Mouse (Mus musculus) left cerebral cortex, adult 18-20 months (tissue): ENCODE results near the gene Wscd2. TPM values are rescaled to one million over a fixed set of nuclear protein-coding genes. Genes with fewer than 3 reads are reported as not detected.
"Not testable (repeated sequence)": the region's sequence is repeated elsewhere in the genome, so short reads cannot be mapped to it uniquely, and the experiment has no call there.

Source experiments
- DNase-seq, 2 experiments: peaks; one replicate each; pipeline ENCODE4 v3.0.0; 2021 to 2022; ENCODE audit warnings: low spot score in 2 of 2, mixed read lengths in 1 of 2
- total RNA-seq, 2 experiments: library from RNA; stranded (reverse); gene quantifications; 2 replicates each; pipeline ENCODE4 v1.2.3; 2021

Wscd2 gene
- total RNA-seq, 2 experiments from 2014 or later, result 53.0 to 56.5 TPM

DNA sequence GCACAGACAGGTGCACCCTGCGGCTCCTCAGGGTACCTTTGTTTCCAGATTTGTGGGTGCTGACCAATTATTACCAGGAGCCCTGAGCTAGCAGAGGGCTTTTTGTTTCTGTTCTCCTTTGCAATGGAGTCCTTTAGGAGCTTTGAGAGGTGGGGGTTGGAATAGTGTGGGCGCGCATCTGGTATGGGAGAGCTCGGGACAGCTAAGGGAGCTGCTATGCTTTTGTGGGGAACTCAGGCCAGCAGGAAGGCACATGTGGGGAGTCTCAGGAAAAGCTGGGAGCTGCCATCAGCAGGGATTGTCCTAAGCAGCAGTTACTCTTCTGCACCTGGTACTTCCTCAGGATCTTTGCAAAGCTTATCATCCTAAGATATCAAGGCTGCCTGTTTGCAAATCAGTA is 89.0 kb downstream of the Wscd2 start:
- no peak for DNase-seq

DNA sequence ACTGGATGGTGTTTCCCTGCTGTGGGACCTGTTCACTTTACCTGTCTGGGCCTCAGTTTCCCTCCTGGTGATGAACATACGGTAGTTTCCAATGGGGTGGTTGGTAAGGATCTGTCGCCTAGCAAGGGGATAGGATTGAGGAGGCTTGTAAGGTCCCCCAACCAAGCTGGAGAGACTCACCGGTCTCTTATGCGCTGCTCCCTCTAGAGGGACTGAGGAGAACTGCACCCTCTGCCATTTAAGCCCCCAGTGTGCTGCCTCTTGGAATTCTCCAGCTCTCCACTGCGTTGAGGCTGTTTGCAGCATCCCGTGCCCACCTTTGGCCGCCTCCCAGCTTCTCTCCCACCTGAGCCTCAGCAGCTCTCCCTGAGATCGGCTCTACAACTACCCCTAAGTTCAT is 90.1 kb downstream of the Wscd2 start:
- no peak for DNase-seq

DNA sequence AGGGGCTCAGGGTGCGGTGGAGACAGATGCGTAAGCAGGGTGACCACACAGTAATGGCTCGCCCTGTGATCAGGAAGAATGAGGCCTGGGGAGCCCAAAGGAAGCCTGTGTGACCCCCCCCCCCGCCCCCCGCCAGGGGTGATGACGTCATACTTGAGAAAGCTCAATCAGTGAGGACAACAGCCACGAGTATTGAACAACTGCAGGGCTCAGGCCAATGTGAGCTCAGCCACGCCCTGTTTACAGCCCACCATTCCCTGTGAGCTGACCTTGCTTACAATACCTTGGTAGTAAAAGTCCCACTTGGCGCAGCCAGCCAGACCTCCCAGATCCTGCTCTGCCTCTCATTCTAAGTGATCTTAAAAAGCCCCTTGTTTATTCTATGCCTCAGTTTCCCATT is 90.7 kb downstream of the Wscd2 start:
- no peak for DNase-seq

DNA sequence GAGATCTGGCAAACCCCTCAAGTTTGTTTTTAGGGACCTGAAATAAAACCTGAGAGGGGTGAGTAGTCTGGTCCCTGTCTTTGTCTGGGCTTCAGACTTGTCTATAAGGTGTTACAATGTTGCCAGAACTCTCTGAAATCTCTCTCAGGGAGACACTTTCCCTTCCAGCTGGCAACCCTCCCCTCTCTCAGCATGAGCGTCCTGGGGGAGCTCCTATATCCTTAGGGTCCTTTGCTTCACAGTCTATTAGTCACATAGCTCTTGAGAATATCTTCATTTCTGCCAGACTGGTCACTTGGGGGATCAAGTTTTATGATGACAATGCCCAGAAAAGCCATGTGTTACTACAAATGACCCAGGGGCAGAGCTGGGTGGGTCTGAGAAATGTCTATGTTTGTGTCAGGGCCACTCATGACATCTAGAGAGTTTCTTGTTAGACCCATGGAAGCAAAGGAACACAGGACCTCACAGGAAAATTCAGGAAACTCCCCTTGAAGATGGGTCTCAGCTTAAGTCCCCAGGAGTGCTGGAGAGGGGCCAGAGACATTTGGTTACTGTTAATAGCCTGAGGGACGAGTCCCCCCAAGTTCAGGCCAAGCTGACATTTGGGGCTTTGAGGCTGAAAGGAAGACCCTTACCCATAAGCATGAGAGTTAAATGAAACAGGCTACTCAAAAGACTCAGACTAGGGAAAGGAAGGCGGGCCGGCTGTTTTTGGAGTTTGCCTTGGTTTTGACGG is 93.5 kb downstream of the Wscd2 start:
- DNase-seq, result no peak

DNA sequence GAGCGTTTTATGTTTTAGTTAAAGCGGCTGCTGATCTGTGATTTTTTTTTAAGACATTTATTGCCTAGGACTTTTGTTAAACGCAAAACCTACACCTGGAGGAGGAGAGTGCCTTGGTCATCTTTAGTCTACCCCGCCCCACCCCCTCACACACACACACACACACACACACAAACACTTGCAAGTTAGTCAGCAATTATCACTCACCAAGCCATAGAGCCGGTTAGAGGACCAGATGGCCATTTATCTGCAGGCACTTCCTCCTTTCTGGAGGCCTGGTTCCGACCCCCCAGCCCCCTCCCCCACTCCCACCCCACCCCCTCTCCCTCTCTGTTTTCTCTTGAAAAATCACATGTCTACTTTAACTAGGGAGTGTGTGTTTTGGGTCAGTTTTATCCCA is 94.3 kb downstream of the Wscd2 start:
- DNase-seq, result no peak

DNA sequence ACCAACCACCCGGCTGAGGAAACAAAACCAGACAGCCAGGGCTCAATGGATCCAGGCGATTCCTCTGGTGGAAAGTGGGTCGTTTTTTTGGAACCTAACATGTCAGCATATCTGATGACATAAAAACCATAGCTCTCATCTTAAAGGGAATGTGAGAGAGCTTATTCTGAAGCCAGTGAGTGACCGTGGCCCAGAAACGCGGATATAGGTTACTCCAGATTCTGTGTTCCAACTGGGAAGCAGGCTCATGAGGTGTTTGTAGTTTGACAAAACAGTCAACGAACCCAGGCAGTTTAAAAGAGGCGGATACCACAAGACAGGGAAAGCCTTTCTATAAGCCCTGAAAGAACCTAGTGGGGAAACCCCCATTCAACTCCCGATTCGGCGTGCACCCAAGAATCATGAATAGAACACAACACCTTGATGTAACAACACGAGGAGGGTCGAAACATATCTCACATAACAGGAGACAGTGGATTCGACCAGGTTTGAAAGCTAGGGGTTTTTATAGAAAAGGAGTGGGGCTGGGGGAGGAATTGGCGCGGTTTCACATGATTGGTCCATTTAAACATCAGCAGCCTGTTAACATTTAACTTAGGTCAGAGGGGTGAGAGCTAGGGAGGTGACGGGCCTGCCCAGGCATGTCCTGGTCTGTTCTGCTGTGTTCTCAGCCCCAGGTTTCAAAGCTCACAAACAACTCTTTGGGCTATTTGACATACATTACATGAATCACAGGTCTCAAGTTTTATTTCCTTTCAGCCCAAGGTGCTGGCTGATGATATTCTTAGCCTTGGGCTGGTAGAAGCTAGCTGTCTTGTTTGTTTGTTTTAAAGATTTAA is 95.7 kb downstream of the Wscd2 start:
- not testable (repeated sequence) for DNase-seq

DNA sequence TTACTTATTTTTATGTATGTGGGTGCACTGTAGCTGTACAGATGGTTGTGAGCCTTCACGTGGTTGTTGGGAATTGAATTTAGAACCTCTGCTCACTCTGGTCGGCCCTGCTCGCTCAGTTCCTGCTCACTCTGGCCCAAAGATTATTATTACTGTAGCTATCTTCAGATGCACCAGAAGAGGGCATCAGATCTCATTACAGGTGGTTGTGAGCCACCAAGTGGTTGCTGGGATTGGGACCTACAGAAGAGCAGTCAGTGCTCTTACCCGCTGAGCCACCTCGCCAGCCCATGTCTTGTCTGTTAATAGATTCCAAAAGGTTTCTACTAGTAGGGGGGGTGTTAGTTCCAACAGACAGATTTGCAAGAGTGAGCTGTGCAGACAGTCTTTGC is 96.3 kb downstream of the Wscd2 start:
- not testable (repeated sequence) for DNase-seq

DNA sequence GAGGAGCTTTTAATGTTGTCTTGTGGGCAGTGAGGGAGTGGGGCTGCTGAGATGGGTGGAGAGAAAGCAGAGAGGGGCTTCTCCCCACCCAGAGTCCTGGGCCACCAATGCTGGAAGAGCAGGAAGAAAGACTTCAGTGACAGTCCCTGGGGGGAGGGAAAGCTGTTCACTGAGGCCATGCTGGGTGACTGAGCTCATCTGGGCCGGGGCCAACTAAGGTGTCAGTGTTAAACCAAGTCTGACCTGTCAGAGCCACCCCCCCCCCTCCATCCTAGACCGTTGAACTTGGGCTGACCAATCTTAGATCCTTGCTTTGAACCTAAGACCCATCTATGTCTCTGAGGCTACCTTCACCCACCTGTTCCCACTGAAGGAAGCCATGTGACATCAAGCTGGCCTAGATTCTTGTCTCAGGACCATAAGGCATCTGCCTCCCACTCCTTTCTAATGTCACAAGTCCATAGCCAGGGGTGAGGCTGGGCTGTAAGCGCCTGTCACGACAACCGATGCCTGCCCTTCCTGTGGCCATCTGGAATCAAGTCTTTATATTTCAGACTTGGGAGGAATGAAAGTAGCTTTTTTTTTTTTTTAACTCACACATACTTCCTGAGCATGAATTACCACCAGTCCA is 100.0 kb downstream of the Wscd2 start:
- DNase-seq, result no peak

DNA sequence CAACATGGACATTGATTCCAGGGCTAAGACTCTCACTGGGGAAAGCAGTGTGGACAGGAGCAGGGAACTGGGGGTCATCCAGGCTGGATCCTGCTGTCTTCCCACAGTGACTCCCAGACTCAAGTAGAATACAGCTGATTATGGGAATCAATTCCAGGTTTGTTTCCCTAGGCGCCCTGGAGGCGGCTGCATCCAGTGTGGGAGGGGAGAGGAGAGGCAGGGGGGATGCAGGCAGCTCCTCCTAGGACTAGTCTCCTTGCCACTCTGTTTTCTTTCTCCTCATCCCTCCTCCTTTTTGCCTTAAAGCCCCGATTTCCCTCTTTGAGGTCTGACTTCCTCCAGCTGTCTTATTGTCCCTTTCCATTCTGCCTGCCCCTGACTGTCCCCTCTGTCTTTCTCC is 101.0 kb downstream of the Wscd2 start:
- DNase-seq, result peak in 1 of 2 experiments; percentile 50

DNA sequence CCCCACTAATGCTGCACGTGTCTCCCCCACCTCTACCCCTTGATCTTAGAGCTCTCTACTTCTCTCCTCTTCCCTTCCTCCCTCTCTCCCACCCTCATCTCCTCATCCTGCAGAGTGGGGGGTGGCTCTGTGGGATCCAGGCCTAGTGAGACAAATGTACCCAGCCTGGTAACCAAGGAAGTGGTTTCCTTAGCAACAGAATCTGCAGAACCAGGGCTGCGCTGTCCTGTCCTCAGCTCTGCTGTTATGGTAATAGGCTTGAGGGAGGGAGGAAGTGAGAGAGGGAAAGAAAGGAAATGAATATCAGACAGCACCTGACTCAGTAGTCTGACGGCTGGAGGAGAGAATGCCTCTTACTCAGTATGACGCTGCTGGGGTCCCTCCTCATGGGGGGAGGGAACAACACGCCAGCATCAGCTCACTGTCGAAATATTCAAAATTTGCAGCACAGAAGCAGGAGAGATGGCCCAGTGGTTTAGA is 101.7 kb downstream of the Wscd2 start:
- peak; percentile 70 to 81 for DNase-seq

DNA sequence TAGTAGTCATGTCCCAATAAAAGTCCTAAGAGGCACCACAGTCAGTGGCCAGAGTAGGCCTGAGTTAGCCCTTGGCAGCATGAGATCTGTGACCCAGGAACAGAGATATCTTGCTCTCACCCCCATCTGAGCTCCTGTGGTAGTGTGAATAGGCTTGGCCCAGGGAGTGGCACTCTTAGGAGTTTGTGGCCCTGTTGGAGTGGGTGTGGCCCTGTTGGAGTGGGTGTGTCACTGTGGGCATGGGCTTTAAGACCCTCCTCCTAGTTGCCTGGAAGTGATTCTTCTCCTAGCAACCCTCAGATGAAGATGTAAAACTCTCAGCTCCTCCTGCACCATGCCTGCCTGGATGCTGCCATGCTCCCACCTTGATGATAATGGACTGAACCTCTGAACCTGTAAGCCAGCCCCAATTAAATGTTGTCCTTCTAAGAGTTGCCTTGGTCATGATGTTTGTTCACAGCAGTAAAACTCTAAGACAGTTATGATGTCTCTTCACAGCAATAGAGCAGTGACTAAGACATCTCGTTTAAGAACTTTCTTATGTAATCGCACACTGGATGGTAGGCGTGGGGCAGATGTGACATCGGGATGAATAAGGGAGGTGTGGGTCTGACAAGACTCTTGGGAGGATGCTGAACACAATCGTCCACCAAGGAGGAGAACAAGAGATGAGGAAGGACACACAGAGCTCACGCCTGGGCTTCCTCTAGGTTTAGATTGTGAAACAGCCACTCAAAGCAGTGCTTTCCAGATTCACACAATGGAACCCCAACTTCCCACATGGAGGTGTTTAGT is 104.0 kb downstream of the Wscd2 start:
- DNase-seq, result peak; percentile 57 to 73

DNA sequence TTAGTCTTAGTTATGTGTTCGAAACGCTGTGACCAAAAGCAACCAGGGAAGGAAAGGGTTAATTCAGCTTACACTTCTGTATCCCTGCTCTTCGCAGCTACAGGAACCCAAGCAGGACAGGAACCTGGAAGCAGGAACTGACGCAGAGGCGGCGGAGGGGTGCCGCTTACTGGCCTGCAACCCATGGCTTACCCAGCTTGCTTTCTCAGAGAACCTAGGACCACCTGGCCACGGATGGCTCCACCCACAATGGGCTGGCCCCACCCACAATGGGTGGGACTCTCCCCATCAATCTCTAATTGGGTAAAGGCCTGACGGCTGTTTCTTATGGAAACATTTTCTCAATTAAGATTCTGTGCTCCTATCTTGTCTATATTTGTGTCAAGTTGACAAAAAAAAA is 106.1 kb downstream of the Wscd2 start:
- no peak for DNase-seq

DNA sequence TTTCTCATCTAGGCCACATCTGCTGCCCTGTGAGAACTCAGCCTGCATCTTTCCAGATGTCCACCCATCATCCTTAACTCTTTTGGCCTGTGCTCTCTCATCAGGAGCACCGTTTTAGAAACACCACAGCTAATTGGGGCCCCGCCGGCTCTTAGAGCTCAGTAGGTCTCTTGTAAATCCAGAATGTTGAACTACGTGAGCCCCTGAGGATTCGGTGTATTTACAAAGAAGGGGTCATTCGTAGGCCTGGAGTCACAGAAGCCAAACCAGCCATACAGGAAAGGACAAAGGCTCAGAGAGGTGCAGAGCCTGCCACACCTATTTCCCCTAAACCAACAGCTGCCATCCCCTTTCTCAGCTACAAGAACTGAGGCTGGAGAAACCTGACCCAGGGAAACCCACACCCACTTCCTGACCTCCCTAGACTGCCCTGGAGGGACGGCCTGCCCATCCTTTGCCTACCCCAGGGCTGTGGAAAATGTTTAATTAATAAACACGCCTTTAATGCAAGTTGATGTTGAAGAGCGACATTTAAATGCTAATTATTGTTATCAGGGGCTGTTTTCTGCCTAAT is 106.7 kb downstream of the Wscd2 start:
- no peak for DNase-seq

DNA sequence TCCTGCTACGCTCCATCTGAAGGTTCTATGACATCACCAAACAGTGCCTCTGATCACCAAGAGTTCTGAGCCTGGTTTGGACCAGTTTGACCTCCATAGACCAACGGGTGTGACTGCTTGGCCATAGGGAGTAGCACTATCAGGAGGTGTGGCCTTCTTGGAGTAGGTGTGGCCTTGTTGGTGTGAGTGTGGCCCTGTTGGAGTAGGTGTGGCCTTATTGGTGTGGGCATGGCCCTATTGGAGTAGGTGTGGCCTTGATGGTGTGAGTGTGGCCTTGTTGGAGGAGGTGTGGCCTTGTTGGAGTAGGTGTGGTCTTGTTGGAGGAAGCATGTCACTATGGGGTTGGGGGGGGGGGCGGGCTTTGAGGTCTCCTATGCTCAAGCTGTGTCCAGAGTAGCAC is 110.0 kb downstream of the Wscd2 start:
- DNase-seq, result no peak

DNA sequence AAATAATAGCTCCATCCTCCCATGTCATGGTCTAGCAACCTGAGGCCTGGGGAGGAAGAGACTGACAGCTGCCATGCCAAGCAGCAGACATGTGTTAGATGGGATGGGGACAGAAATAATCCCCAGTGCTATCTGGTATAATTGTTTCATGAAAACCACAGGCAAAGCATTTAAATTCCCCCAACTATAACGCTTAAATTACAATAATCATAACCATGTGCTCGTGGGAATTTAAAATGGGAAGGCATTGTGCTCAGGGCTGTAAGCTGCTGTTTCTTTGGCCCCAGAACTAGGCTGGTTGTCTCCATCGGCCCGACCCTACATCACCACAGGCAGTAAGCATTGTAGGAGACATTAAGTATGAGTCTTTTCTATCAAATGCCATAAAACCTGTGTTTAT is 110.7 kb downstream of the Wscd2 start:
- no peak for DNase-seq

DNA sequence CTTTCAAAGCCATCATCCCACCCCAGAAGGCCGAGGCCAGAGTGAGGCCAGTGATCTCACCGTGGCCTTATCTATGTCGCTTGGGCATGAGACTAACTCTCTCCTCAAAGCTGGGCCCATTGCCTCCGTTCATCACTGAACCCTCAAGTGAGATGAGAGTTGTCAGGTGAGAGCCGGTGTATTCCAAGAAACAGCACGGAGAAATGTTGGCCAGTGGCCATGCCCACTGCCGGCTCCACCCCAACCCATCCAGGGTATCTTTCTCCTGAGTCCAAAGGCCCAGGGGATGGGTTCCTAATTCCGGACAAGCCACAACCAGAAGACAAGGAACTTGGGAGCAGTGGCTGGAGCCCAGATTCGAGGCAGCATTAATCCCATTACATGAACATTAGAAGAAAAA is 113.3 kb downstream of the Wscd2 start:
- DNase-seq, result no peak

DNA sequence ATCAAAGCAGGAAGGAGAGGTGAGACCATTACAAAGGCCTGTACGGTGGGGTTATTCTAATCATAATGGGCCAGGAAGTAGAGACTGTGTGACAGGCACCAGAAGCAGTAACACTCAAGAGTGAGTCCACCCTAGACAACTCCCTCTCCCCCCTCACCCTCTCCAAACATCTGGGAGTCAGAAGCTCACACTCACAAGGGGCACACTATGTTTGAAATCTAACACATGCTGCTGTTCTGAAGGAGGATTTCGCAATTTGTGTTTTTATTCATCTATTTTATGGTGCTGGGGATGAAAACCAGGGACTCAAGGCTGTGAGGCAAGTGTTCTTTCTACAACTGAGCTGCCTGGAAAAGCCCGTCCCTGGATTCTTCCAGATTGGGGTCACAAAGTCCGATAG is 114.6 kb downstream of the Wscd2 start:
- no peak for DNase-seq

DNA sequence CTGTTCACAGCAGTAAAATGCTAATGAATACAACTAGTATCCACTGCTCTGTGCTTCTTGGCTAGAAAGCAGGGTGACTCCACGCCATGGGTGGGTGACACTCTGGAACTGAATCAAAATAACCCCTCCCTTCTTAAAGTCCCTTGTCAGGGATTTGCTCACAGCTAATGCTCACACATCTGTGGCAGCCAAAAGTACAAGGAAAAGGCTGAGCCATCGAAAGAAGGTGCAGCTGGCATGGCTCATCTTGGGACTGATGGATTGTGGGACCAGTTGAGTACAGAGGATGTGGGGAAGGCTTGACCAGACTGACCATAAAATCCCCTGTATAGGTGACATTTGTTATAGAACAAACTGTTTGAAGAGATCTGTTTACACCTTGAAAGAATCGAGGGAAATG is 116.0 kb downstream of the Wscd2 start:
- DNase-seq, result no peak

DNA sequence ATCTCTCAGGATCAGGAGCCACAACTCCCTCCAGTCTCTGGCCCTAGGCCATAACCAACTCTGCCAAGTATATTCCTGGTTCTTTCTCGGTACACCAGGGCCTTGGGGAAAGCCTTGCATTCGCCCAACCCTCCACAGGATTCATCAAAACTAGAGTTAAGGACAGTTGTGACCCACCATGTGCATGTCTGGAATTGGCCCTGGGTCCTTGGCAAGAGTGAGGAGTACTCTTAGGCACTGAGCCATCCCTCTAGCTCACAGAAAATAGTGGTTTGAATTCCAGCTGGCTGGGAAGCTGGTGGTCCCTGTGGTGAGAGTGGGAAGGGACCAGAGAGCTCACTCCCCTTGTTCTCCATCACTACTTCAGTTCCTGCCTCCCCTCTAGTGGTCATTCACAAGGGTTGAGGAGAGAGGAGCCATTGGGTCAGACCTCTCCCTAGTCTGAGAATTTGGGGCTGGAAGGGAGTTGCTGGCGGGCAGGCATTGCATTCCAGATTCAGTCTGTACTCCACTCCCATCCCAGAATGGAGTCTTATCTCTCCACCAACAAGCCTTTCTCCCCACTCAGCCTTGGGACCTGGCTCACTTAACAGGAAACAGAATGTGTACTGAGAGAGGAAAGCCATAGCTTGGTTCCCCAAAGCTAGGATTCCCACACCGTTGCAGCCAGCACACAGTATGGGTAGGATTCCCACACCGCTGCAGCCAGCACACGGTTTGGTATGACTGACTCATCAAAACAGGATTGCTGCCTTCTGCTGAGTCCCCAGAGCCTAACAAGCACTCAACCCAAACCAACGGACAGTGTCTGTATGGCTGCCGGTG is 117.0 kb downstream of the Wscd2 start:
- no peak for DNase-seq

DNA sequence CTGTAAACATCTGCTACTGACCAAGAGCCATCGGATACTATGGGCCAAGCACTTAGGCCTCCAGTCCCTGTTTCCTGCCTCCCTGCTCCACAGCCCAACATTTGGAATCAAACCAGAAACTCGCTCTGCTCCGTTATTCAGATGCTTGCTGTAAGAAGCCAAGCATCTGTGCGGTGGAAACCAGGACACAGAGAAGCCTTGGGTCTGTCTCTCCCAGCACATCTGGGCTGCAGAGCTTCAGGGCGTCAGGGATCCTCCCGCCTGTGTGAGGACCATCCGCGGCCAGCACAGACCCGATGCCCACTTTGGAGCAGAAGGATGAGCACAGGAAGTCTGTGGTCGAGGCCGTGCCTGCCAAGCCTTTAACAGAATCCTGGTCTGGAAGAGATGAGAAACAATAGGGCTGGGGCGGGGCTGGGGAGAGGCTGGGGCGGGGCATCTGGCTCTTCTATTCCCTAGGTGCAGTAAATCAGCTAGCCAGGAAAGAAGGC is 117.9 kb downstream of the Wscd2 start:
- DNase-seq, result no peak
